Mouse (Mus musculus) thymus, adult 2 months (tissue): Measurements from ENCODE around the gene Syne4. TPM values are rescaled to one million over a fixed set of nuclear protein-coding genes. Genes with fewer than 3 reads are reported as not detected.

ENCODE experiments used
- DNase-seq: peaks from one replicate; pipeline ENCODE4 v3.0.0; 2021
- H3K27ac ChIP-seq: fragments of 200-500 bp; 2 replicates; pipeline ENCODE4 v1.5.1; 2012; ENCODE audit warnings: low read length, control low read depth; ENCODE audit not compliant: control insufficient read depth, insufficient read depth
- H3K27me3 ChIP-seq: fragments of 200-500 bp; 2 replicates; pipeline ENCODE4 v1.6.1; 2012; ENCODE audit warnings: mild to moderate bottlenecking, low read length, moderate library complexity, mixed read lengths; ENCODE audit not compliant: control insufficient read depth, insufficient read depth
- H3K36me3 ChIP-seq: fragments of 200-500 bp; 2 replicates; pipeline ENCODE4 v1.6.1; 2012; ENCODE audit warnings: mild to moderate bottlenecking, low read length, moderate library complexity; ENCODE audit not compliant: control insufficient read depth, insufficient read depth
- H3K4me1 ChIP-seq: fragments of 200-500 bp; replicated peaks from 2 replicates; pipeline ENCODE4 v1.6.1; 2012; ENCODE audit warnings: low read length; ENCODE audit not compliant: control insufficient read depth, insufficient read depth
- H3K4me3 ChIP-seq: fragments of 200-500 bp; 2 replicates; pipeline ENCODE4 v1.5.1; 2012; ENCODE audit warnings: mild to moderate bottlenecking, low read length, control low read depth, moderate library complexity; ENCODE audit not compliant: control insufficient read depth, insufficient read depth
- CTCF ChIP-seq: fragments of 200-500 bp; IDR thresholded peaks from 2 replicates; pipeline ENCODE4 v1.5.1; 2012; ENCODE audit warnings: mild to moderate bottlenecking, control low read depth, low read length, moderate library complexity, borderline replicate concordance; ENCODE audit not compliant: control insufficient read depth, poor library complexity, insufficient read depth; ENCODE audit errors: extremely low read depth
- POLR2A ChIP-seq: fragments of 200-500 bp; IDR thresholded peaks from 2 replicates; pipeline ENCODE4 v1.6.1; 2012; ENCODE audit warnings: mild to moderate bottlenecking, low read length, control low read depth, moderate library complexity; ENCODE audit not compliant: control insufficient read depth, poor library complexity, insufficient read depth; ENCODE audit errors: extremely low read depth
- WGBS: fragments of 180-500 bp; shearing (Covaris S2); methylation state at CpG from one replicate; pipeline ENCODE4 v1.1.7; 2018; 5-methylcytosine and 5-hydroxymethylcytosine counted together
- polyA plus RNA-seq: library from polyadenylated mRNA; depleted of rRNA; stranded (reverse); fragments of >200 nt; gene quantifications from 2 replicates; pipeline ENCODE4 v1.2.3, GENCODE M21; 2012

Gene Syne4
- polyA plus RNA-seq, 1 experiment, result 16.8 TPM

DNA sequence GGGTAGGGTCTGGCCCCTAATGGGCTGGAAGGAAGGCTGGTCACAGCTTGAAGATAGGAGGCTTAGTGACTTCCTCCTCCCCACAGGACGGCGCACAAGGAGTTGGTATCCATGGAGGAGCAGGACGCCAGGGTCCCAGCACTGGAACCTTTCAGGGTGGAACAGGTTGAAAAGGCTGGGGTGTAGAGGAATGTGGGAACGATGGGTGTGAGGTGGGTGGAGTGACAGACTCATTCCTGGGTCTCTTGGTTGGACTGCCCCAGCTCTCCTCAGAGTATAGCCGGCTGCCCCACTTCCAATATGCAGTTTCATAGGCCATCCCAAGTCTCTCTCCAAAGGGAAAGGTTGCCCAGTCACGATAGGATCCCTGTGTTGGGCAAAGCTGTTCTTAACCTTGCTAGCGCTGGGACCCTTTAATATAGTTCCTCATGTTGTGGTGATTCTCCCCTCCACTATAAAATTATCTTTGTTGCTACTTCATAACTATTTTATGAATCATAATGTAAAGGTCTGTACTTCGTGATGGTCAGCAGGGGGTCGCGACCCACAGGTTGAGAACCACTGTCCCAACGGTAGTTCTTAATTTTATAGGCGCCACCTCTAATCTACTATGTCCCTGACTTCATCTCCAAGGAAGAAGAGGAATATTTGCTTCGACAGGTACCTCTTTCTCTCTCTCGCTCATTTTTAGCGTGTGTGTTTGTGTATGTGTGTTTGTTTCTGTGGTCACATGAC lies 5.0 kb upstream of the Syne4 start:
- Histone ChIP-seq H3K4me1 (peaks cover 12% of the 10 kb centered on the region), H3K27me3 (no peaks in the 10 kb centered on the region), H3K36me3 (no peaks in the 10 kb centered on the region), H3K27ac (no peak overlapping the region), H3K4me3 (peak overlapping the region; percentile 72)
- TF ChIP-seq POLR2A (no peak), CTCF (no peak)
- no peak for DNase-seq
- 70% methylated on average over 15 of the region's 15 CpGs for WGBS

DNA sequence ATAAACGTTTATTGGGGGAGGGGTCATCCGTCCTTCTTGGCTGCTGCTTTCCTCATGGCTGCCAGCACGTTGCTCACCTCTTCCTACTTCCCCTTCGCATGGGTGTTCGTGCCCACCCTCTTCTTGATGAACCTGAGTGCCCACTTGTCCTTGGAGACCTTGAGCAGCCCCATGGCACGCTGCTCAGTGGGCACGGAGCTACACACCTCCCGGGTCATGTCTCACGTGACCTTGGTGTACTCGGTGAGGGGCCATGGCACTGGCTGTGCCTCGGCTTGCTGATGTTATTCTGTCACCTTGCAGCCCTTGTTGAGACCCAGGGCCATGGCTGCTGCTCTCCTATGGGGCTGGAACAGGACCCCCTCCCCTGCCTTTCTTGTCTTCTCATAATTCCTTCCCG lies 4.5 kb upstream of the Syne4 start:
- WGBS, result 93% methylated on average over 12 of the region's 12 CpGs
- no peaks in the 10 kb centered on the region for H3K27me3 ChIP-seq
- peaks cover 12% of the 10 kb centered on the region for H3K4me1 ChIP-seq
- no peak for TF ChIP-seq POLR2A
- no peak for TF ChIP-seq CTCF
- no peak for DNase-seq
- no peak overlapping the region for H3K4me3 ChIP-seq
- H3K36me3 ChIP-seq, result no peaks in the 10 kb centered on the region
- no peak overlapping the region for H3K27ac ChIP-seq

DNA sequence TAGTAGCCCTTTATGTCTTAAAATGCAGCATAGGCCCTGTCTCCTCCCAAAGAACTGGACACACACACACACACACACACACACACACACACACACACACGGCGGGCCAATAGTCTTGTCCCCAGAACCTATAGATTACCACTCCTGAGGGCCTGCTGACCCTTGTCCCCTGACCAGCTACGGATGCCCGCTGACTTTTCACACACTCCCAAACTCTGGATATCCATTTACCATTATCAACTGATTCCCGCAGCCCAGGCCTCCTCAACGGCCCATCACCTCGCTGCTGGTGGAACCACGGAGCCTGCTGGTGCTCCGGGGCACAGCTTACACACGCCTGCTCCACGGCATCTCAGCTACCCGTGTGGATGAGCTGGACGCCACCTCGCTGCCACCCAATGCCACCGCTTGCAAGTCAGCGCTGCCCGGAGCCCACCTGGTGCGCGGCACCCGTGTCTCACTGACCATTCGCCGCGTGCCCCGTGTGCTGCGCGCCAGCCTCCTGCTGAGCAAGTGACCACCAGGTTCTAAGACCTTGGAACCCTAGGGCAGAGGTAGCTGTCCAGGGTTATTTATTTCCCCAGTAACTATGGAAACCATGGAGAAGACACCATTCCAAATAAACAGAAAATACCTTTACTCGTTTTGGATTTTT lies 814 bp upstream of the Syne4 start:
- no peaks in the 10 kb centered on the region for H3K27me3 ChIP-seq
- H3K36me3 ChIP-seq, result no peaks in the 10 kb centered on the region
- 91% methylated on average over 27 of the region's 27 CpGs for WGBS
- TF ChIP-seq POLR2A (no peak), CTCF (no peak)
- H3K4me3 ChIP-seq, result no peak overlapping the region
- DNase-seq, result no peak
- H3K27ac ChIP-seq, result no peak overlapping the region
- peaks cover 8% of the 10 kb centered on the region for H3K4me1 ChIP-seq

DNA sequence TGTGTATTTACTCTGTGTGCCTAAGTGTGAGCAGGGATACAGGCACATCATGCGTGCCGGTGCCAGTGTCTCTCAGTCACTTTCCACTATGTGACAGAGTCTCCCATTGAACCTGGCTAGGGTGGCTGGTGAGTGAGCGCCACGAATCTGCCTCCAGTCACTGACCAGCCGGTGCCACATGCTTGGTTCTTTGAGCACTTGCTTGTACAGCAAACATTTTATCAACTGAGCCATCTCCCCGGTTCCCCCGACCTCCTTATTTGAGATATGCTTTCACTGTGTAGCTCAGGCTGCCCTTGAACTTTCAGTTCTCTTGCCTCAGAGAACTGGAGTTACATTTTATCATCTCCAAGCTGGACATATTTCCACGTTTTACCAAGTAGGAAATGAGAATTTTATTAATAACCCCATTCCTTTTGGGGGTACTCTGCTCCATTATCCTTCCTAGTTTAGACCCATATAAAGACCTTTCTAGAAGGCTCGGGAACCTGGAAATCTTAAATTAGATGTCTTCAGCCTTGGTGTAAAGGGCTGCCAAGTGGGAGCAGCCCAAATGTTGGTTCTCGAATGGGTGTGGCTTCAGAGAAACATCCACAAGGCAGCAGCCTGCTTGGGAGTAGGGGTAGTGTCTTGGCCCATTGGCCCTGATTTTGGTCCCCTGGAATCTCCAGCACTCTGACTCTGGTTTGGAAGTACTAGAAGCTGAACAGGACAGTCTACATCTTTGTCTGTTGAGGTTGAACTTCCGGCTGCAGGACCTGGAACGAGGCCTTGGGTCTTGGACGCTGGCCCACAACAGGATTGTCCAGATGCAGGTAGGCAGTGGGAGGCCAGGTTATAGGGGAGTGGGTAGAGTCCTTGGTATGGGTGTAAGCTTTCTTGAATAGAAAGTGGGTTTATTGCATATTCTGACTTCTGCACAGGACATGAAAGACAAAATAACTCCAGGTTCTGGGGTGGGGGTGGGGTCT lies 1.2 kb downstream of the Syne4 start:
- Histone ChIP-seq H3K36me3 (no peaks in the 10 kb centered on the region), H3K4me1 (no peaks in the 10 kb centered on the region), H3K27ac (no peak overlapping the region), H3K4me3 (no peak overlapping the region), H3K27me3 (no peaks in the 10 kb centered on the region)
- DNase-seq, result no peak
- WGBS, result 87% methylated on average over 13 of the region's 13 CpGs
- no peak for TF ChIP-seq CTCF
- no peak for TF ChIP-seq POLR2A

DNA sequence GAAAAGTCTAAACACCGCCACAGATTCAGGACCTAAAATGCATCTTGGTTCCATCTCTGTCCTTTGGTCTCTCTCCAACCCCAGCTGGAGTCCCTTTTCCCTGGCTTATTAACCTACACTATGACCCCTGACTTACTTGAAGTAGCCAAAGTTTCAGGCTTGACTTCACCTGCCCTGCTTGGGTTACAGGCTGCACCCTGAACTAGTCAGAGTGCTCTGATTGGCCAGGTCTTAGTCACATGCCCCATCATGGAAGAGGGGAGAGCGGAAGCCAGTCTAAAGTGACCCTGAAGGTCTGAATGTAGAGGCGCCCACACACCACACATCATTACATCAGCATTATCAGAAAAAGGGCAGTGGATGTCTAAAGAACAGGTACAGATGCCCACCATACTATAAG lies 3.5 kb downstream of the Syne4 start:
- H3K36me3 ChIP-seq, result no peaks in the 10 kb centered on the region
- no peak for DNase-seq
- H3K4me3 ChIP-seq, result no peak overlapping the region
- no peak overlapping the region for H3K27ac ChIP-seq
- whole genome bisulfite sequencing, result 98% methylated on average over 3 of the region's 3 CpGs
- no peak for TF ChIP-seq CTCF
- no peak for TF ChIP-seq POLR2A
- H3K27me3 ChIP-seq, result no peaks in the 10 kb centered on the region
- peaks cover 8% of the 10 kb centered on the region for H3K4me1 ChIP-seq

DNA sequence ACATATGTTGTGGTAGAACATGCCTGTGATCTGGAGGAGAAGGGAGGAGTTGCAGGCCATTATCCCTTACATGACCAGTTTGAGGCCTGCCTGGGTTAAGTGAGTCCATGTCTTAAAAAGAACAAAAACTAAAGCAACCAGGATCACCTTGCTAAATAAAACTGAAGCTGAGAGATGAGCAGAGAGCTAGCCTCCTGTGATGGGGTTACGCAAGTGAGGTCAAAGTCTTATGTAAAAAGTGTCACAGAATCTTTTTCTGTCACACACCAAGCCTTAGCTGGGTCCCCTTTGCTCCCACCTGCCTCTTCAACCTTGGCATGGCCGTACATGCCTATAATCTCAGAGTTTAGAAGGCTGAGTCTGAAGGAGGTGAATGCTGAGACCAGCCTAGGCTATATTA lies 6.3 kb downstream of the Syne4 start:
- H3K36me3 ChIP-seq, result no peaks in the 10 kb centered on the region
- no peak for DNase-seq
- no peaks in the 10 kb centered on the region for H3K27me3 ChIP-seq
- peaks cover 11% of the 10 kb centered on the region for H3K4me1 ChIP-seq
- no peak overlapping the region for H3K4me3 ChIP-seq
- no peak for TF ChIP-seq CTCF
- no peak for TF ChIP-seq POLR2A
- no peak overlapping the region for H3K27ac ChIP-seq
- WGBS, result 90% methylated on average over 2 of the region's 2 CpGs
